Mouse (Mus musculus): ENCODE measurements at regions not wholly inside any gene's neighbourhood (a gene's known extent, or its start where the extent isn't known, plus 50 kb on each side); places are given as distances from the start of the nearest gene placed in this dataset.

DNA sequence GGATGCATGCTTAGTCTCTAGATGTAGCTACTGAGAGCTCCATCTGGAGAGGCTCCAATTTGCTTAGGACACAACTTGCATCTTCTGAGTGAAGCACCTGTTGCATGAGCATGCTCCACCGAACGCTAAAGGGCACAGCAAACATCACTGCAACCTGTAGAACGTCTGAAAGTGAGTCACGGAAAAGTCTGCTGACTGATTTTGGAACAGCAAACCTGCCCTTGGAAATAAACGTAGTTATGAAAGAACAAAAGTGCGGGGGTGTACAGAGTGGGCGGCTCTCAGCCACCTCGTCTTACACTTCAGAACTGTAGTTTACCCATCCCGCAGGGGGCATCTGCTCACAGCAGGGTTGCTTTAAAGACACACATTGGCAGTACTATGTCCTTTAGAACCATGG lies 97.0 kb upstream of the Rxylt1 start:
- no peak overlapping the region for H3K27ac ChIP-seq
- no peaks in the 10 kb centered on the region for H3K27me3 ChIP-seq (ENCODE audit: control insufficient read depth, insufficient read depth, low read length)
- no peaks in the 10 kb centered on the region for H3K36me3 ChIP-seq (ENCODE audit: control insufficient read depth, insufficient read depth, low read length)
- DNase-seq = no peak
- intact Hi-C loops (cut with DNase I) = no loop called here
- no peak overlapping the region for H3K4me3 ChIP-seq
- no peaks in the 10 kb centered on the region for H3K4me1 ChIP-seq (ENCODE audit: control insufficient read depth, insufficient read depth, low read length)
- TF ChIP-seq CTCF (IDR thresholded peaks at IDR 0.05) (no peak), EP300 (IDR thresholded peaks at IDR 0.05; ENCODE audit: insufficient read depth, low read depth, low read length) (no peak), POLR2A (IDR thresholded peaks at IDR 0.05; ENCODE audit: insufficient read depth, low read depth, low read length) (no peak)
- H3K9ac ChIP-seq (ENCODE audit: low read depth, low read length) = no peak overlapping the region
- WGBS = 84% methylated on average over 9 of the region's 9 CpGs
- H3K79me2 ChIP-seq (replicated peaks; ENCODE audit: control insufficient read depth, insufficient read depth, low read length) = no peaks in the 10 kb centered on the region

DNA sequence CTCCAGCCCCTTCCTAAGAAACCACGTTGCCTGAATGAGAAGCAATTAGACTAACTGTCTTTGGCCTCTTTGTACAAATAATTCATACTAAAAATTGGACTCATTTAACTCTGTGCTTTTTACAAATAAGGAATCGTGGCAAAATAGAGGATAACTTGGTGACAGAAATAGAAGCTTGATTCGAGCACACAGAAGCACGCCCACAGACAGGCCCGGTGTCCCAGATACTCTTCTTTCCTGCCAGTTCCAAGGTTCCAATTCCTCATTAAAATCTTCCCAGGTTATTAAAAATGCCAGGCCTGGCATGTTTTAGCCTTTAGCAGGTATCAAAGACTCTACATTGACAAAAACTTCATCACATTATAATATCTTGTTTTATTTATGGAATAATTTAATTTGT lies 96.2 kb upstream of the Rxylt1 start:
- Histone ChIP-seq H3K36me3 (ENCODE audit: control insufficient read depth, insufficient read depth, low read length) (no peaks in the 10 kb centered on the region), H3K4me1 (ENCODE audit: control insufficient read depth, insufficient read depth, low read length) (no peaks in the 10 kb centered on the region), H3K27me3 (ENCODE audit: control insufficient read depth, insufficient read depth, low read length) (no peaks in the 10 kb centered on the region), H3K9ac (ENCODE audit: low read depth, low read length) (no peak overlapping the region), H3K79me2 (replicated peaks; ENCODE audit: control insufficient read depth, insufficient read depth, low read length) (no peaks in the 10 kb centered on the region), H3K4me3 (no peak overlapping the region), H3K27ac (no peak overlapping the region)
- DNase-seq = no peak
- intact Hi-C loops (cut with DNase I) = no loop called here
- WGBS = 76% methylated on average over 5 of the region's 5 CpGs
- TF ChIP-seq POLR2A (IDR thresholded peaks at IDR 0.05; ENCODE audit: insufficient read depth, low read depth, low read length) (no peak), EP300 (IDR thresholded peaks at IDR 0.05; ENCODE audit: insufficient read depth, low read depth, low read length) (no peak), CTCF (IDR thresholded peaks at IDR 0.05) (no peak)

DNA sequence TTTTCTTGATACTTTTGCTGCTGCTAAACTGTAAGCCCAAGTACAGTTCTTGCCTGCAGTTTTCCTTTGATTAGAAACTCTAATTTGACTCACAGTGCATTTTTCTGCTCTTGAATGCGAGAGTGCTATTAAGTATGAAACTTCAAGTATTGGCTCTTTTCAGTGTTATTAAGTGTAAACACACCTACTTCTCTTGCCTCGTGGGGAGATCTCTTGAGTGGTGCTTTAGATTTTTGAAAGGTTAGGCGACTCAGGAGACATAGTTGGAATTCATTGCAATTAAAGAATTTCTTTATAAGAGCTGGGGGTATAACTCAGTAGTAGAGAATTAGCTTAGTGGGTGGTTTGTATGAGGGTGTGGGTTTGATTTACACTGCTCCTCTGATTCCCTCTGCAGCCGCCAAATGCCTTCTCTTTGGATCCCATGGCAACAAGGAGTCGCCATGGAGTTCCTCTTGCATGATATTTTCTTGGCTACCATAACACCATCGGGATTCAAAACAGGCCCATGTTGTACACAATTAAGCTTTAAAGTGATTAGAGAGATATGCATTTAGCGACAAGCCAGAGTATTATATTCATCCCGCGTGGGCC lies 88.1 kb upstream of the Rxylt1 start:
- Histone ChIP-seq H3K9ac (ENCODE audit: low read depth, low read length) (no peak overlapping the region), H3K36me3 (ENCODE audit: control insufficient read depth, insufficient read depth, low read length) (no peaks in the 10 kb centered on the region), H3K4me3 (no peak overlapping the region), H3K4me1 (ENCODE audit: control insufficient read depth, insufficient read depth, low read length) (no peaks in the 10 kb centered on the region), H3K79me2 (replicated peaks; ENCODE audit: control insufficient read depth, insufficient read depth, low read length) (no peaks in the 10 kb centered on the region), H3K27ac (no peak overlapping the region), H3K27me3 (ENCODE audit: control insufficient read depth, insufficient read depth, low read length) (0 out of 2 replicates have a peak, but pooled peaks cover 2% of the 10 kb centered on the region)
- intact Hi-C loops (cut with DNase I) = no loop called here
- TF ChIP-seq CTCF (IDR thresholded peaks at IDR 0.05) (no peak), POLR2A (IDR thresholded peaks at IDR 0.05; ENCODE audit: insufficient read depth, low read depth, low read length) (no peak), EP300 (IDR thresholded peaks at IDR 0.05; ENCODE audit: insufficient read depth, low read depth, low read length) (no peak)
- WGBS = 83% methylated on average over 9 of the region's 9 CpGs
- no peak for DNase-seq

DNA sequence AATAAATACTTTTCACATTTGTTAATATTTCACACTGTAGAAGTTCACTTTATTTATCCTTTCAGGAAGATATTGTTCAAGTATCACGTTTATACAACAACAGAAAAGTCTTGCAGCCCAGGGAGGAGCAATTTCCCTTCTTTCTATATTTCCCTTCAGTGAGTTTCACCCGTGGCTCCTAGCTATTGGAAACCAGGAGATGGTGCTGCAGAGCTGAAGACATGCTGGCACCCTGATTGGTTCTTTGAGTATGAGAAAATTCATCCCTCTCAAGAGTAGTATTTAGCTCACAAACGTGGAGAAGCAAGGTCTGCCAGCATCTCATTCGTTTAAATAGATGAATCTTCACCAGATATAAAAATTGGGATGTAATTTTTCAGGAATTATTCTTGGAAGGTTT lies 85.9 kb upstream of the Rxylt1 start:
- WGBS = 13% methylated on average over 4 of the region's 4 CpGs
- H3K79me2 ChIP-seq (replicated peaks; ENCODE audit: control insufficient read depth, insufficient read depth, low read length) = no peaks in the 10 kb centered on the region
- intact Hi-C loops (cut with DNase I) = loop anchor here (1.0 to 5.0 kb wide), 2 partner anchors 264 to 346 kb away; partner anchors contain the start of gene Avpr1a

DNA sequence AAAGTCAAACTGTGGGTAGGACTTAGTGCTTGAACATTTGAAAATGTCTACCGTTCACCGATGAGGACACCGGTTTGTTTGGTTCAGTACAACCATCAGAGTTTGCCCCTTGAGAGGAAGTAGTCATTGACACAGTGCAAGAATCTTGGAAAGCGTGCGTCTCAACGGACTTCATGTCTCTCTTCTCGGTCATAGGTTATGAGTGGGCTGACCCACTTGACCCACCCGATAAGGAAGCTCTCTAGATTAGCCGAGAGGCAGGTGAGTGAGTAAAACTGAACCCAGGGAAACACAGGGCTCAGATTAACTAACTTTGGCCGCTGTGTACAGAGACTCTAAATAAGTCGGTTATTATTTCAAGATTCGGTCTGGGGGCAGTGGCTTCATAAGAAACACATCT lies 51.9 kb upstream of the Rxylt1 start:
- no peaks in the 10 kb centered on the region for H3K36me3 ChIP-seq (ENCODE audit: control insufficient read depth, insufficient read depth, low read length)
- no peaks in the 10 kb centered on the region for H3K79me2 ChIP-seq (replicated peaks; ENCODE audit: control insufficient read depth, insufficient read depth, low read length)
- H3K4me1 ChIP-seq (ENCODE audit: control insufficient read depth, insufficient read depth, low read length) = no peaks in the 10 kb centered on the region
- no peak overlapping the region for H3K27ac ChIP-seq
- 79% methylated on average over 12 of the region's 12 CpGs for WGBS
- intact Hi-C loops (cut with DNase I) = no loop called here
- DNase-seq = no peak
- no peak overlapping the region for H3K4me3 ChIP-seq
- TF ChIP-seq EP300 (IDR thresholded peaks at IDR 0.05; ENCODE audit: insufficient read depth, low read depth, low read length) (no peak), POLR2A (IDR thresholded peaks at IDR 0.05; ENCODE audit: insufficient read depth, low read depth, low read length) (no peak), CTCF (IDR thresholded peaks at IDR 0.05) (no peak)
- H3K27me3 ChIP-seq (ENCODE audit: control insufficient read depth, insufficient read depth, low read length) = no peaks in the 10 kb centered on the region
- no peak overlapping the region for H3K9ac ChIP-seq (ENCODE audit: low read depth, low read length)

More for the DNA sequence above, 85.9 kb upstream of the Rxylt1 start:
- TF ChIP-seq EP300 (IDR thresholded peaks at IDR 0.05; ENCODE audit: insufficient read depth, low read depth, low read length) = no peak
- peak; percentile 72 for TF ChIP-seq CTCF (IDR thresholded peaks at IDR 0.05)
- Histone ChIP-seq H3K27me3 (ENCODE audit: control insufficient read depth, insufficient read depth, low read length) (0 out of 2 replicates have a peak, but pooled peaks cover 1% of the 10 kb centered on the region), H3K36me3 (ENCODE audit: control insufficient read depth, insufficient read depth, low read length) (no peaks in the 10 kb centered on the region), H3K27ac (no peak overlapping the region), H3K4me3 (no peak overlapping the region), H3K4me1 (ENCODE audit: control insufficient read depth, insufficient read depth, low read length) (no peaks in the 10 kb centered on the region), H3K9ac (ENCODE audit: low read depth, low read length) (no peak overlapping the region)
- peak; percentile 4 to 22 for DNase-seq

DNA sequence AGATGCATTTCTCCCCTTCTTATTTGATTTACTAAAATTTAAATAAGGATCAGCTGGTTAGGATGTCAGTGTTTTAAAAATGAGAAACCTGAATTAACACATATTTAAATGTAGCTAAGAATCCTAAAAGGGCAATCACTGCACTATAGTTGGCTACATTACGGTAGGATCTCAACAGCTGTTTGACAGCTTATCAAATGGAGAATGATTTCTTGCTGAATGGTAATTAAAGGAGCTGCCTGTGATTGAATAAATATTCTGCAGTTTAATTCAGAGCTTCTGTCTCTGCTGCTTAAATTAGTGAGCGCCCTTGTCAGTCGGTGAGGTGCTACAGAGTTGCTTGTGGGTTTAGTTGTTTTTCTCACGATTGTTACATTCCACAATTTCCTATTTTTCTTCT lies 51.4 kb upstream of the Rxylt1 start:
- intact Hi-C loops (cut with DNase I) = no loop called here
- Histone ChIP-seq H3K36me3 (ENCODE audit: control insufficient read depth, insufficient read depth, low read length) (no peaks in the 10 kb centered on the region), H3K4me3 (no peak overlapping the region), H3K9ac (ENCODE audit: low read depth, low read length) (no peak overlapping the region), H3K4me1 (ENCODE audit: control insufficient read depth, insufficient read depth, low read length) (no peaks in the 10 kb centered on the region), H3K27me3 (ENCODE audit: control insufficient read depth, insufficient read depth, low read length) (no peaks in the 10 kb centered on the region), H3K27ac (no peak overlapping the region), H3K79me2 (replicated peaks; ENCODE audit: control insufficient read depth, insufficient read depth, low read length) (no peaks in the 10 kb centered on the region)
- DNase-seq = no peak
- 92% methylated on average over 4 of the region's 4 CpGs for WGBS
- TF ChIP-seq POLR2A (IDR thresholded peaks at IDR 0.05; ENCODE audit: insufficient read depth, low read depth, low read length) = no peak
- no peak for TF ChIP-seq EP300 (IDR thresholded peaks at IDR 0.05; ENCODE audit: insufficient read depth, low read depth, low read length)
- TF ChIP-seq CTCF (IDR thresholded peaks at IDR 0.05) = no peak

Measured in heart, adult 2 months (tissue).